Mouse (Mus musculus) thymus, adult 2 months (tissue): Measurements from ENCODE around the gene Praf2. TPM values are rescaled to one million over a fixed set of nuclear protein-coding genes. Genes with fewer than 3 reads are reported as not detected.

Experiments
- DNase-seq: peaks from one replicate; pipeline ENCODE4 v3.0.0; 2021
- H3K27ac ChIP-seq: fragments of 200-500 bp; 2 replicates; pipeline ENCODE4 v1.5.1; 2012; ENCODE audit warnings: low read length, control low read depth; ENCODE audit not compliant: control insufficient read depth, insufficient read depth
- H3K27me3 ChIP-seq: fragments of 200-500 bp; 2 replicates; pipeline ENCODE4 v1.6.1; 2012; ENCODE audit warnings: mild to moderate bottlenecking, low read length, moderate library complexity, mixed read lengths; ENCODE audit not compliant: control insufficient read depth, insufficient read depth
- H3K36me3 ChIP-seq: fragments of 200-500 bp; 2 replicates; pipeline ENCODE4 v1.6.1; 2012; ENCODE audit warnings: mild to moderate bottlenecking, low read length, moderate library complexity; ENCODE audit not compliant: control insufficient read depth, insufficient read depth
- H3K4me1 ChIP-seq: fragments of 200-500 bp; replicated peaks from 2 replicates; pipeline ENCODE4 v1.6.1; 2012; ENCODE audit warnings: low read length; ENCODE audit not compliant: control insufficient read depth, insufficient read depth
- H3K4me3 ChIP-seq: fragments of 200-500 bp; 2 replicates; pipeline ENCODE4 v1.5.1; 2012; ENCODE audit warnings: mild to moderate bottlenecking, low read length, control low read depth, moderate library complexity; ENCODE audit not compliant: control insufficient read depth, insufficient read depth
- CTCF ChIP-seq: fragments of 200-500 bp; IDR thresholded peaks from 2 replicates; pipeline ENCODE4 v1.5.1; 2012; ENCODE audit warnings: mild to moderate bottlenecking, control low read depth, low read length, moderate library complexity, borderline replicate concordance; ENCODE audit not compliant: control insufficient read depth, poor library complexity, insufficient read depth; ENCODE audit errors: extremely low read depth
- POLR2A ChIP-seq: fragments of 200-500 bp; IDR thresholded peaks from 2 replicates; pipeline ENCODE4 v1.6.1; 2012; ENCODE audit warnings: mild to moderate bottlenecking, low read length, control low read depth, moderate library complexity; ENCODE audit not compliant: control insufficient read depth, poor library complexity, insufficient read depth; ENCODE audit errors: extremely low read depth
- WGBS: fragments of 180-500 bp; shearing (Covaris S2); methylation state at CpG from one replicate; pipeline ENCODE4 v1.1.7; 2018; 5-methylcytosine and 5-hydroxymethylcytosine counted together
- polyA plus RNA-seq: library from polyadenylated mRNA; depleted of rRNA; stranded (reverse); fragments of >200 nt; gene quantifications from 2 replicates; pipeline ENCODE4 v1.2.3, GENCODE M21; 2012

Gene Praf2
- polyA plus RNA-seq, 1 experiment, result 39.9 TPM

- 29% methylated on average over 25 of the region's 26 CpGs for WGBS
- TF ChIP-seq POLR2A (no peak), CTCF (peak; percentile 72; the same call in 1 of the 2 replicates)
- DNase-seq, result peak; percentile 83
- Histone ChIP-seq H3K4me1 (0 out of 2 replicates have a peak, but pooled peaks cover 8% of the 10 kb centered on the region), H3K27ac (no peak overlapping the region), H3K4me3 (peak overlapping the region; percentile 37), H3K27me3 (no peaks in the 10 kb centered on the region), H3K36me3 (no peaks in the 10 kb centered on the region)
Measured at GRCm38 (mm10) chrX:7733571-7734156, 5.4 kb downstream of the Praf2 start.

- Histone ChIP-seq H3K27ac (no peak overlapping the region), H3K36me3 (no peaks in the 10 kb centered on the region), H3K27me3 (no peaks in the 10 kb centered on the region), H3K4me1 (no peaks in the 10 kb centered on the region), H3K4me3 (no peak overlapping the region)
- TF ChIP-seq CTCF (no peak), POLR2A (no peak)
- WGBS, result 84% methylated on average over 14 of the region's 14 CpGs
- no peak for DNase-seq
Measured at GRCm38 (mm10) chrX:7739336-7740081, 11.3 kb downstream of the Praf2 start.

- Histone ChIP-seq H3K4me3 (no peak overlapping the region), H3K27ac (no peak overlapping the region), H3K4me1 (no peaks in the 10 kb centered on the region), H3K36me3 (no peaks in the 10 kb centered on the region), H3K27me3 (no peaks in the 10 kb centered on the region)
- 79% methylated on average over 10 of the region's 10 CpGs for WGBS
- DNase-seq, result no peak
- TF ChIP-seq CTCF (no peak), POLR2A (no peak)
Measured at GRCm38 (mm10) chrX:7740082-7740819, 12.0 kb downstream of the Praf2 start.

- WGBS, result 94% methylated on average over 5 of the region's 5 CpGs
- H3K4me3 ChIP-seq, result no peak overlapping the region
Measured at GRCm38 (mm10) chrX:7741103-7741502, 12.9 kb downstream of the Praf2 start.

GRCm38 (mm10) chrX:7743470-7743869 lies 15.2 kb downstream of the Praf2 start:
- Histone ChIP-seq H3K4me3 (no peak overlapping the region), H3K27ac (no peak overlapping the region), H3K4me1 (no peaks in the 10 kb centered on the region), H3K27me3 (no peaks in the 10 kb centered on the region), H3K36me3 (no peaks in the 10 kb centered on the region)
- 62% methylated on average over 5 of the region's 5 CpGs for WGBS
- no peak for DNase-seq
- TF ChIP-seq CTCF (no peak), POLR2A (no peak)

More at GRCm38 (mm10) chrX:7741103-7741502, 12.9 kb downstream of the Praf2 start:
- DNase-seq, result no peak
- no peaks in the 10 kb centered on the region for H3K27me3 ChIP-seq
- H3K36me3 ChIP-seq, result no peaks in the 10 kb centered on the region
- H3K4me1 ChIP-seq, result no peaks in the 10 kb centered on the region
- no peak for TF ChIP-seq CTCF
- TF ChIP-seq POLR2A, result no peak
- no peak overlapping the region for H3K27ac ChIP-seq

- TF ChIP-seq CTCF (no peak), POLR2A (no peak)
- Histone ChIP-seq H3K27me3 (no peaks in the 10 kb centered on the region), H3K4me1 (no peaks in the 10 kb centered on the region), H3K4me3 (no peak overlapping the region), H3K36me3 (no peaks in the 10 kb centered on the region), H3K27ac (no peak overlapping the region)
- WGBS, result 94% methylated on average over 1 of the region's 1 CpGs
- no peak for DNase-seq
Measured at GRCm38 (mm10) chrX:7744940-7745339, 16.7 kb downstream of the Praf2 start.
